Mouse (Mus musculus) bone marrow, adult 2 months (tissue): ENCODE results near the gene Nfe2l2.

Source experiments
- CTCF ChIP-seq: fragments of 200-500 bp; IDR thresholded peaks from 2 replicates; pipeline ENCODE4 v1.5.1; 2011; ENCODE audit warnings: low read length, control low read depth; ENCODE audit not compliant: control insufficient read depth, insufficient read depth
- POLR2A ChIP-seq: fragments of 200-500 bp; IDR thresholded peaks from 2 replicates; pipeline ENCODE4 v1.6.1; 2011; ENCODE audit warnings: low read depth, mild to moderate bottlenecking, control low read depth, low read length, borderline replicate concordance; ENCODE audit not compliant: control insufficient read depth

DNA sequence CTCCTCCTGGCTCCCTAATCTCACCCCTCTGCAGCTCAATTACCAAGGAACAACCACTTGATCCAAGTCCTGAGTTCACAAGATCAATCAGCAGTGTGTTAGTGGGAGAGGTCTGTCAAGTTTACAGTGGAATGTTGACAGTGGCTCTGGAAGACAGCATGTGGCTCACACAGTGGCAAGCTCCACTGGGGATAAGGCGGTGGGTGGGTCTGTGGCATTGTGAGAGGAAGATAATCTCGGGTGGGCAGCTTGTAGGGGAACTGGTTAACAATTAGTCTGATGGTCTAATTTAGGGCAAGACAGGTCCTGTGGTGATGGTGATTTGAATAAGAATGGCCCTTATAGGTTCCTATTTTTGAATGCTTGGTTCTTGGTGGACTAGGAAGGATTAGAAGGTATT lies 27.5 kb upstream of the Nfe2l2 start:
- no peak for TF ChIP-seq POLR2A
- no peak for TF ChIP-seq CTCF
